23 mouse cellular contexts compared by ENCODE assay signal in the genomic region with DNA sequence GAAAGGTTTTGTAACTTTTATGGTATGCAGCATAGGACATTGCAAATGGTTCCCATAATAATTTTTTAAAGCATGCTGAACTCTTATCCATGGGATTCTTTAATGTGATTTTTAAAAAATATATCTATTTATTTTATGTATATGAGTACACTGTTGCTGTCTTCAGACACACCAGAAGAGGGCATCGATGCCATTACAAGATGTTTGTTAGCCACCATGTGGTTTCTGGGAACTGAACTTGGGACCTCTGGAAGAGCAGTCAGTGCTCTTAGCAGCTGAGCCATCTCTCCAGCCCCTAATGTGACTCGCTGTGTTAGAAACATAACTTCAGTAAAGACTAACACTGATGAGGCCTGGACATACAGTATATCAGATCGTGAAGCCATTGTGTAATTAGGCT. TPM values are rescaled to one million over a fixed set of nuclear protein-coding genes. Genes with fewer than 3 reads are reported as not detected.
DNase-seq lines count a peak whose midpoint lies in the region; ATAC-seq and TF ChIP-seq lines count a peak whose summit lies in the region.
"Had no signal": no experiment of that assay in that cellular context is flagged by ENCODE, and none has a peak within 500 bp of the region (broad histone marks: within the 10 kb centered on the region; RNA-seq: fewer than 3 reads in every experiment).

No protein-coding gene starts in this region.

- H3K9ac ChIP-seq in lung, embryonic 14.5 days, result no peak overlapping the region
- H3K9ac ChIP-seq: embryonic facial prominence, embryonic 15.5 days; forebrain, embryonic 15.5 days; heart, embryonic 12.5 days; hindbrain, embryonic 15.5 days had no signal

- H3K4me3 ChIP-seq in layer of hippocampus, adult 2 months, result no peak overlapping the region
- H3K4me3 ChIP-seq in lung, embryonic 14.5 days (ENCODE audit: low read depth, low read length), result no peak overlapping the region
- no peak overlapping the region for H3K4me3 ChIP-seq in lung, adult 2 months (replicated peaks; ENCODE audit: extremely low read depth, low read depth, low read length)
- H3K4me3 ChIP-seq: embryonic facial prominence, embryonic 15.5 days; forebrain, embryonic 10.5 days; forebrain, embryonic 15.5 days; heart, adult 2 months; heart, embryonic 12.5 days; hindbrain, embryonic 15.5 days had no signal

- WGBS in lung, embryonic 14.5 days, result 74% methylated on average over 3 of the region's 3 CpGs
- WGBS in lung, adult 2 months, result 63% methylated on average over 3 of the region's 3 CpGs

- 0 out of 2 replicates have a peak, but pooled peaks cover 5% of the 10 kb centered on the region for H3K4me1 ChIP-seq in lung, embryonic 14.5 days (ENCODE audit: insufficient read depth)
- H3K4me1 ChIP-seq in lung, adult 2 months (ENCODE audit: control insufficient read depth, insufficient read depth, low read length), result peaks cover 2% of the 10 kb centered on the region; the same call in 1 of the 2 replicates

- H3K27me3 ChIP-seq in lung, embryonic 14.5 days (ENCODE audit: insufficient read depth, low read length), result no peaks in the 10 kb centered on the region
- H3K27me3 ChIP-seq: embryonic facial prominence, embryonic 15.5 days; forebrain, embryonic 15.5 days; heart, embryonic 12.5 days; hindbrain, embryonic 15.5 days had no signal

- peak; percentile 54 for TF ChIP-seq CTCF in layer of hippocampus, adult 2 months (conservative IDR thresholded peaks at IDR 0.05)
- no peak for TF ChIP-seq CTCF in lung, embryonic 14.5 days (IDR thresholded peaks at IDR 0.05; ENCODE audit: low read depth)
- no peak for TF ChIP-seq CTCF in lung, adult 2 months (IDR thresholded peaks at IDR 0.05; ENCODE audit: insufficient read depth, low read length)

- no peak overlapping the region for H3K27ac ChIP-seq in layer of hippocampus, adult 2 months
- H3K27ac ChIP-seq in lung, embryonic 14.5 days (ENCODE audit: low read depth), result no peak overlapping the region
- H3K27ac ChIP-seq: embryonic facial prominence, embryonic 15.5 days; forebrain, embryonic 10.5 days; forebrain, embryonic 15.5 days; heart, adult 2 months; hindbrain, embryonic 15.5 days had no signal

- H3K9me3 ChIP-seq in lung, embryonic 14.5 days (ENCODE audit: low read depth, low read length), result no peaks in the 10 kb centered on the region
- H3K9me3 ChIP-seq: embryonic facial prominence, embryonic 15.5 days; forebrain, embryonic 10.5 days; forebrain, embryonic 15.5 days; G1E; heart, embryonic 12.5 days; hindbrain, embryonic 15.5 days had no signal

- peaks cover 43% of the 10 kb centered on the region for H3K36me3 ChIP-seq in lung, embryonic 14.5 days (ENCODE audit: insufficient read depth)

- ATAC-seq in lung, embryonic 14.5 days (ENCODE audit: insufficient read depth), result no peak
- ATAC-seq: forebrain, embryonic 15.5 days had no signal

- DNase-seq in layer of hippocampus, adult 2 months (ENCODE audit: low spot score in 2 of 2), result no peak
- no peak for DNase-seq in layer of hippocampus, postnatal 14 days (ENCODE audit: low spot score in 2 of 2)
- peak; percentile 27 for DNase-seq in lung, embryonic 14.5 days
- DNase-seq in lung, adult 2 months, result no peak
- peak; percentile 15 for DNase-seq in 416B (ENCODE audit: low read depth)
- DNase-seq in kidney, postnatal 4 days, result no peak
- no peak for DNase-seq in frontal cortex, postnatal 10 days (ENCODE audit: low spot score in 2 of 2)
- DNase-seq: adrenal gland, postnatal 10 days; cerebellum, adult 11 months; cerebellum, adult 8-10 months; cerebellum, postnatal 14 days; embryo, embryonic 11 days; gastrocnemius, postnatal 10 days; heart, adult 2 months had no signal

- no peak overlapping the region for H3K4me2 ChIP-seq in lung, embryonic 14.5 days
- H3K4me2 ChIP-seq: embryonic facial prominence, embryonic 15.5 days; forebrain, embryonic 15.5 days; heart, embryonic 12.5 days; hindbrain, embryonic 15.5 days had no signal

- TF ChIP-seq POLR2A in lung, adult 2 months (IDR thresholded peaks at IDR 0.05; ENCODE audit: borderline replicate concordance, extremely low read depth, low read depth, low read length), result no peak

RNA-seq across cellular contexts. Expression of gene Cdc7, which starts 2.3 kb away (rescaled TPM):
- total RNA-seq in layer of hippocampus, adult 2 months (2021), result 10 to 100 TPM; 18.9 to 19.7 TPM
- 10 to 100 TPM; 13.5 to 14.9 TPM for total RNA-seq in layer of hippocampus, postnatal 14 days (2021)
- polyA plus RNA-seq in lung, embryonic 14.5 days (2014; fragmentation: Nextera tagmentation; extraction: Ambion mirVana), result 55.1 and 56.6 TPM in 2 replicates
- polyA plus RNA-seq in lung, adult 2 months (2012; rRNA removed), result 1.6 and 1.9 TPM in 2 replicates

RNA-seq across cellular contexts. Expression of gene Hfm1, which starts 40.3 kb away (rescaled TPM):
- total RNA-seq in layer of hippocampus, adult 2 months (2021), result 1 to 10 TPM; 2.3 to 2.5 TPM
- total RNA-seq in layer of hippocampus, postnatal 14 days (2021), result 1 to 10 TPM; 2.3 to 2.7 TPM
- polyA plus RNA-seq in lung, embryonic 14.5 days (2014; fragmentation: Nextera tagmentation; extraction: Ambion mirVana), result 0.58 and 0.84 TPM in 2 replicates
- not detected in 2 replicates for polyA plus RNA-seq in lung, adult 2 months (2012; rRNA removed)
- total RNA-seq: G1E; gastrocnemius, postnatal 10 days; gastrocnemius, postnatal 4 days; heart, adult 2 months; heart, postnatal 25 days had no signal
- polyA plus RNA-seq: erythroblast, embryonic 14.5 days; G1E; heart, adult 2 months had no signal

Comparison
In these comparisons a context has a peak if more than half of its experiments do, and no peak if none do; other contexts are left out.
1. DNase-seq: peak in lung, embryonic 14.5 days (single experiment) and 416B (single experiment); none in layer of hippocampus, adult 2 months (0 of 2), layer of hippocampus, postnatal 14 days (0 of 2), lung, adult 2 months (single experiment), kidney, postnatal 4 days (0 of 2) and frontal cortex, postnatal 10 days (0 of 2).